Mouse (Mus musculus) embryo, embryonic 10 days (tissue): Measurements from ENCODE around the gene Olfr1025-ps1.

ENCODE experiments used
- DNase-seq: peaks from one replicate; pipeline ENCODE4 v3.0.0-alpha.2; 2015; ENCODE audit warnings: low spot score

Gene Olfr1025-ps1

DNA sequence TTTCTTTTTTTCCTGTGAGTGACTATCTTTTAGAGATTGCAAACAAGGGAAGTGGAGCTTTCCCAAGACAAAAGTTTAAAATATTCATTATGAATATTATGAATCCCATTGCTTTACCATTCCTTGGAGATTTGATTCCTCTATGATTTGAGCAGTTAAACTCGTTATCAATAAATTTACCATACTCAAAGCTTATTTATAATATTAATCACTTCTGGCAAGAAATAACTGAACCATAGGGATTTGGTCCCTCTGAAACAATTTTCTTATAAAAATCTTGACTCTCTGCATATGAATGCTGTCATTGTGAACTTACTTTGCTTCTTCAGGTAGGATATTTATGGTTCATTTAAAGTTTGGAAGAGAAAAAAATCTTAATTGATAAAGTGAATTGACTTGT is at the start of gene Olfr1025-ps1:
Gene Olfr1025-ps1 (plus strand): TSS at position 301 of the 400 bp plus-strand sequence.
- DNase-seq, result no peak

DNA sequence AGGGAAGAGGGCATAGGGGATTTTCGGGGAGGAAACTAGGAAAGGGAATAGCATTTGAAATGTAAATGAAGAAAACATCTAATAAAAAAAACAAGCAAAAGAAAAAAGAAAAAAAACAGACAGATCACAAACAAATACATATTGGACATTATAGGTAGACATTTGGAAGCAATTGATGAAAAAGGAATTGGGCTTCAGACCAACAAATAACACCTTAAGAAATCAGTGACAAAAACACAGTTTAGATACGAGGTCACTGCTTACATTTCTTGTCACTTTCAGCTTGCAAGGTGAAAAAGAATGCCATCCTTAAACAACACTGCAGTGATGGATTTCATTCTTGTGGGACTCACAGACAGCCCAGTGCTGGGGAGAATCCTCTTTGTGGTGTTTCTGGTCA is 46.7 kb upstream of the Olfr1025-ps1 start, which contains the start of gene Olfr1022:
Gene Olfr1022 (plus strand): TSS at position 301 of the 400 bp plus-strand sequence.
- no peak for DNase-seq

DNA sequence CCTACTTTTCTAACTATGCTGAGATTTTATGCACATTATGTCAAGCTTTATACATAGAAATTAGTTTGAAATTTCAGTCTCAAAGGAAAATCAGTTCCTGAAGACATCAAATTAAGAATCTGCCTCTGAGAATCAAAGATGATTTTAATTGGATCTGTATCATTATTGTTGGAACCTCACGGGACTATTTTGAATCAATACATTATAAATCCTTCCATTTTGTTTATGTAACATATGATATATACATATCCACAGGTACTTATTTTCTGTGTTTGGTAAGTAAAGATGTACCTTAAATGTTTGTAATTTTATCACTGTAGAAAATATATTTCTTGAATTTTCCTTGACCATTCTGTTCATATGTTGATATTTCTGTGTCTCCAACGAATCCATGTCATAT is 29.7 kb upstream of the Olfr1025-ps1 start, which contains the start of gene Olfr1023:
Gene Olfr1023 (plus strand): TSS at position 301 of the 400 bp plus-strand sequence.
- DNase-seq, result no peak

DNA sequence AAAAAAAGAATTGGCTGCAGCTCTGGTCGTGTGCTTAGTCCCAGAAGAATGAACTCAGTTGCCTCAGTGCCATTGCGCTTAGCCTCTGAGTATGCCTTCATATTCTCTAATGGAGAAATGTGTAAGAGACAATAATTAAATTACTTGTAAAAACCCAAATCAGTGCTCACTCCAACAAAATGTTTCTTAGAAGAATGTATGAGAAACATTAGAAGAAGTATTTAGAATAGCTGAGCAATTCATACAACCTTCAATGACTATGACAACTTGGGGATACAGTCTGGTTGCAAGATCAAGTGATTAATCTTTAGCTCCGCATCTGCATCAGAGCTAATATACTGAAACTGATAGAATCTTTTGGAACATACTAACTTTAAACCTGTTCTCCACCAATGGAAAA is 10.0 kb upstream of the Olfr1025-ps1 start, which contains the start of gene Olfr1024:
Gene Olfr1024 (minus strand): TSS at position 101 of the 400 bp plus-strand sequence.
- DNase-seq, result no peak

- DNase-seq, result no peak
Observed at GRCm38 (mm10) chr2:85913197-85913596, 1.8 kb upstream of the Olfr1025-ps1 start.

- no peak for DNase-seq
Observed at GRCm38 (mm10) chr2:85921258-85921657, 6.3 kb downstream of the Olfr1025-ps1 start, which contains the start of gene Olfr1026. Gene Olfr1026, plus strand, starts transcription at chr2:85921558.

DNA sequence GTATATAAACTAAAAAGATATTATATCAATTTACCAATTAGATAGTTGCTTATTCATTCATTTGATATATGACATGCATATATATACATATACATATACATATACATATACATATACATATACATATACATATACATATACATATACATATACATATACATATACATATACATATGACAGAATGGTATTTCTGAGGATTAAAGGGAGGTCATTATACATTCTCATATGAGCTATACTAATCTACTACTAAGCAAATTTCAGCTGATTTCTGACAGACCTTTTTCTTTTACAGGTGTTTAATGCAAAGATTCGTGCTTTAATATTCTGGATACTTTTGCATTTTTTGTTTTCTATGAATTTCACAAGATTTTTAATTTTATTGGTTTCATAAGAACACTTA is 35.1 kb downstream of the Olfr1025-ps1 start, which contains the start of gene Olfr1028:
Gene Olfr1028 (plus strand): TSS at position 301 of the 400 bp plus-strand sequence.
- no peak for DNase-seq
